Mouse (Mus musculus): ENCODE measurements around the gene Nagpa.

GRCm38 (mm10) chr16:5159248-5159647 is 44.6 kb downstream of the Nagpa start:
- TF ChIP-seq CTCF (IDR thresholded peaks at IDR 0.05; ENCODE audit: control insufficient read depth, insufficient read depth, insufficient read length): no peak
- no peak for TF ChIP-seq MAX (IDR thresholded peaks at IDR 0.05)
- TF ChIP-seq CEBPB (IDR thresholded peaks at IDR 0.05; ENCODE audit: low read depth): no peak
- TF ChIP-seq MYOD1 (IDR thresholded peaks at IDR 0.05; ENCODE audit: control insufficient read depth, insufficient read length, low read depth): peak; percentile 86
- no peak for TF ChIP-seq USF1 (IDR thresholded peaks at IDR 0.05; ENCODE audit: low read depth)
- no peak for TF ChIP-seq MYOG (IDR thresholded peaks at IDR 0.05; ENCODE audit: control insufficient read depth, extremely low read depth, insufficient read length)
- no peak for TF ChIP-seq FOSL1 (IDR thresholded peaks at IDR 0.05; ENCODE audit: insufficient read depth, low read length, poor library complexity, severe bottlenecking)
